Mouse (Mus musculus): ENCODE data around the gene Qtrt1.

DNA sequence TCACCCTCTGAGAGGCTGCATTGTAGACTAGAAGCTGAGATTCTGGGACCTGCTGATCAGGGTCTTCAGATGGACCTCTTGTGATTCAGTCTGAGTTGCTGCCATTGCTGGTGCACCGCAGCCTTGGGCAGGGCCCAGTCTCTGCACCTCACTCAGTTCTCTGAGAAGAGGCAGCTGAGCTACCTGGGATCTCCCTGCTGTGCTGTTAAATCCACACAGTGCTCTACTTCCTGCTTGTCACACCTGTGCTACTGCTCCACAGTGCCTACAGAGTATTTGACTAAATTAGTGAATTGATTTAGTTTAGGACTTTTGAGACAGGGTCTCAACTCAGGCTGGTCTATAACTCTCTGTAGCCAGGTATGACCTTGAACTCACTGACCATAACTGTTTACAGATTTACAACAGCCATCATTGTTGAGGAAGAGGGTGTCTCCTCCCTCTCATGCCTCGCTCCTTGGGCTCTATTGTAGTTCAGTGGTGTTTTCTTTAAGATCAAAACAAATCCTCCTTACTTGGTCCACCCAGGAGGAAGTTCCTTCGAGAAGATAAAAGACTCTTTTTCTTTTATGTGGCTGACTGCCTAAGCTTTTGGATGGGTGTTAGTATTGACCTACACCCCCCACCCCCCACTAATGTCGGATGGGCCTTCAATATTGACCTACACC lies 43.6 kb downstream of the Qtrt1 start:
- TF ChIP-seq CTCF (IDR thresholded peaks at IDR 0.05; ENCODE audit: borderline replicate concordance, extremely low read depth, insufficient read depth, insufficient read length), result no peak
- TF ChIP-seq POLR2A (IDR thresholded peaks at IDR 0.05; ENCODE audit: borderline replicate concordance, extremely low read depth, insufficient read depth, insufficient read length, poor library complexity, severe bottlenecking), result no peak

Measured in brain, embryonic 14.5 days (tissue).